ENCODE assay signal across 8 mouse cellular contexts in genomic region chr17:84085721-84086120, GRCm38 (mm10).
DNase-seq lines count a peak whose midpoint lies in the region; ATAC-seq lines count a peak whose summit lies in the region.

No protein-coding gene starts in this region.

- peak; percentile 33 to 45 for DNase-seq in spleen, adult 18-20 months
- no peak for DNase-seq in spleen, postnatal 14 days (ENCODE audit: low spot score in 2 of 2)
- DNase-seq in lung, postnatal 36 days = peak; percentile 86
- DNase-seq in left cerebral cortex, adult 9 months (ENCODE audit: low spot score in 2 of 2) = no peak
- DNase-seq in thymus, postnatal 0 days (ENCODE audit: low spot score) = no peak

- H3K9ac ChIP-seq in embryonic facial prominence, embryonic 15.5 days = no peak overlapping the region
- no peak overlapping the region for H3K9ac ChIP-seq in intestine, embryonic 15.5 days

- H3K4me1 ChIP-seq in embryonic facial prominence, embryonic 15.5 days = peaks cover 61% of the 10 kb centered on the region
- H3K4me1 ChIP-seq in intestine, embryonic 15.5 days (replicated peaks) = peaks cover 33% of the 10 kb centered on the region

- ATAC-seq in embryonic facial prominence, embryonic 15.5 days (ENCODE audit: insufficient number of reproducible peaks, low FRiP score, low TSS enrichment, low read depth) = 0 out of 2 replicates have a peak, but pooled peaks have one; percentile 17
- peak; percentile 57 for ATAC-seq in intestine, embryonic 15.5 days
- no peak for ATAC-seq in CD4-positive, CD25-positive, alpha-beta regulatory T cell, adult 4 months

- no peaks in the 10 kb centered on the region for H3K9me3 ChIP-seq in embryonic facial prominence, embryonic 15.5 days (replicated peaks)
- H3K9me3 ChIP-seq in intestine, embryonic 15.5 days = no peaks in the 10 kb centered on the region

- no peak overlapping the region for H3K4me3 ChIP-seq in embryonic facial prominence, embryonic 15.5 days (replicated peaks)
- H3K4me3 ChIP-seq in intestine, embryonic 15.5 days (replicated peaks) = no peak overlapping the region

- no peak overlapping the region for H3K4me2 ChIP-seq in embryonic facial prominence, embryonic 15.5 days (replicated peaks)
- no peak overlapping the region for H3K4me2 ChIP-seq in intestine, embryonic 15.5 days (replicated peaks)

- peak overlapping the region; percentile 90 for H3K27ac ChIP-seq in embryonic facial prominence, embryonic 15.5 days (replicated peaks)
- peak overlapping the region; percentile 66 for H3K27ac ChIP-seq in intestine, embryonic 15.5 days

- no peaks in the 10 kb centered on the region for H3K36me3 ChIP-seq in embryonic facial prominence, embryonic 15.5 days
- no peaks in the 10 kb centered on the region for H3K36me3 ChIP-seq in intestine, embryonic 15.5 days

- H3K27me3 ChIP-seq in embryonic facial prominence, embryonic 15.5 days = no peaks in the 10 kb centered on the region
- no peaks in the 10 kb centered on the region for H3K27me3 ChIP-seq in intestine, embryonic 15.5 days (replicated peaks)

- 15% methylated on average over 7 of the region's 7 CpGs for WGBS in embryonic facial prominence, embryonic 15.5 days
- 41% methylated on average over 7 of the region's 7 CpGs for WGBS in intestine, embryonic 15.5 days

Comparison
In these comparisons a context has a peak if more than half of its experiments do, and no peak if none do; other contexts are left out.
1. DNase-seq: peak in spleen, adult 18-20 months (2 of 2) and lung, postnatal 36 days (single experiment); none in spleen, postnatal 14 days (0 of 2), left cerebral cortex, adult 9 months (0 of 2) and thymus, postnatal 0 days (single experiment).